Mouse (Mus musculus): ENCODE measurements around the gene Lekr1. TPM values are rescaled to one million over a fixed set of nuclear protein-coding genes. Genes with fewer than 3 reads are reported as not detected.
"Not testable (repeated sequence)": the region's sequence is repeated elsewhere in the genome, so short reads cannot be mapped to it uniquely, and the experiment has no call there.

The Lekr1 gene
- total RNA-seq, 2 experiments from 2014 or later, result 6.7 to 8.1 TPM

- no peak for DNase-seq (ENCODE audit: low spot score in 2 of 2)
Observed at GRCm38 (mm10) chr3:65764511-65765508, 98.8 kb downstream of the Lekr1 start.

- no peak for DNase-seq (ENCODE audit: low spot score in 2 of 2)
Observed at GRCm38 (mm10) chr3:65766387-65766786, 100.4 kb downstream of the Lekr1 start.

GRCm38 (mm10) chr3:65767202-65767862 is 101.3 kb downstream of the Lekr1 start:
- DNase-seq (ENCODE audit: low spot score in 2 of 2), result no peak

DNA sequence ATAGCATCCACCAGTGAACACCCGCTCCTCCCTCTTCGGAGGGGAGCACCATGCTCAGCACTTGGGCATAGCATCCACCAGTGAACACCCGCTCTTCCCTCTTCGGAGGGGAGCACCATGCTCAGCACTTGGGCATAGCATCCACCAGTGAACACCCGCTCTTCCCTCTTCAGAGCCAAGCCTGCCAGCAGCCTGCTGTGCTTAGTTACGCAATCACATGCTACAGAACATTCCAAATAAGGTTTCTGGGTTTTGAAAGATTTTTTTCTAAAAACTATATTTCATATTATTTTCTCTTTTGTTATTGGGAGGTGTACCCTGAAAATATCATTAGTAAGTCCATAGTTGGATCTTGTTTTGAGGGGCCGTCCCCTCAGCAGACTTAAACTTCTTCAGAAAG is 103.6 kb downstream of the Lekr1 start:
- DNase-seq (ENCODE audit: low spot score in 2 of 2), result not testable (repeated sequence)

DNA sequence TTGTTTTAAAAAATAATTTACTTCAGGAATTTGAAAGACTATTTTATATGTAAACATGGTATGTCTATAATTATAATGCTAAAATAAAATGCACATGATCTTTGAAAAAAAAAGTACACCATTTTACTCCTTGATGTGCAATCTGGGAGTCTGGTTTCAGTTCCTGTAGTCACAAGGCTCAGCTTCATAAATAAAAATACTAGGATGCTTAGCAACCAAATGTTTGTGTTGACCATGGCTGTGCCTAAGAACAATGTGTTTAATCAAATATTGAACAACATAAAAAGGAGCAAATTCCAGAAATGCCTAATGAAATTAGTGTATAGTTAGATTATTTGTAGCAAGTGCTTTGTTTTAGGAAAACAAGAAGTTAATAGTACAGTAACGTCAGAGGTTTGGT is 107.9 kb downstream of the Lekr1 start:
- no peak for DNase-seq (ENCODE audit: low spot score in 2 of 2)

DNA sequence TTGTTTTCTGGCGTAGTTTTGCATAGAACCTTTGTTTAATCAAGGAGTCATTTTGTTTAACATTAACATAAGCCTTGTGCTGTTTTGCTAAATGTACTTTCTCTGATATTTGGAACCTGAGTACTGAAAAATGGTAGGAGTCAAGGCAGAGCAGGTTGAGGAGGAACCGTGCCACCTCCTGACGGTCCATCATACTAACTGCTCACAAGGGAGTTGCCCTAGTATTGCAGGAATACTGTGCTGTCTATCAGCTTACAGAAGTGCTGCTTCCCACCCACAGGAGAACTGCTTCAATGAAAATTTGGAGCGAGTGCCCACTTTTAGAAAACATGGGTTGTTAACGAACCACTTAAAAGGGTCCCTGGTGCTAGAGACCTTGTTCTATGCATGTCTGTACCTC is 109.1 kb downstream of the Lekr1 start:
- DNase-seq (ENCODE audit: low spot score in 2 of 2), result no peak

DNA sequence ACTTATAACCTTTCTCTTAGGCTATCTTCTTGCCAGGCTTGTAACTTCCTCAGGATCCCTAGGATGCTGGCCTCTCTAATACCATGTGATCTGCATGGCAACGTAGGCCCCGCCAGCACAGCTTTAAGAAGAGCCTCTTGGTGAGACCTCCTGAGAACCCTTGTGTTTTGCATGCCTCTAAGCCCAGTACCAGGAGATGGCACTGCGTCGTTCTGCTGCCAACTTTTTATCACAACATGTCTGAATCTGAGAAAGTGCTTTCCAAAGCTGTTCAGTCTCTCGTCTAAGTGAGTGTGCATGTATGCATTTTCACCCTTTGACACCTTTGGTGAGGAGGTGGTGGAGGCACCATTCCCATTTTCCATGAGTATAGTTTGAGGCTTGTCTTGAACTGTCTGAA is 116.2 kb downstream of the Lekr1 start:
- DNase-seq (ENCODE audit: low spot score in 2 of 2), result no peak

DNA sequence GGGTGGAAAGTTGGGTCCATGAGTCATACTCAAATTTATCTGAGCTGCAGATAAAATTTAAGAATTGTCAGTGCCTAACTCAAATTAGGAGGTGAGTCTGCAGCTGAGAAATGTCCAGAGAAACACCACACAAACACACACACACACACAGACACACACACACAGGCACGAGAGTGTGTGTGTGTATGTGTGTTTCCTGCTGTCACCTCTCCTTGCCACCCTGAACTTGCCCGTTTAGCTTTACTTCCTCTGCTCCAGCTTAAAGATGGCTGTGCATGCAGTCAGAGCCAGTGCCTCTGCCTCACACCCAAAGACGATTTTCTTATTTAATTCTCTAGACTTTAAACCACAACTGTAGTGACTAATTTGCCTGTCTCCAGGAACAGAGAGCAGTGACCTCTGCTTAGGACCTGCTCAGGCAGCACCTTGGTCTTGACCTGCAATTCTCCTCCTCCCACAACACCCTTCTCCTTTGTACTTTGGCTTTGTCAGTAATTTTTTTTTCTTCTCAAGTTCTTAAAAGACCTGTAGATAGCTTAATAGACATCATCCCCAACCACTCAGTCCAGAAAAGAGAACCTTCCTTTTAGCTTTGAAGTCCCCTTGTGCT is 124.2 kb downstream of the Lekr1 start:
- DNase-seq (ENCODE audit: low spot score in 2 of 2), result no peak

- DNase-seq (ENCODE audit: low spot score in 2 of 2), result no peak
Observed at GRCm38 (mm10) chr3:65793561-65793960, 127.5 kb downstream of the Lekr1 start.

GRCm38 (mm10) chr3:65794711-65795110 is 128.7 kb downstream of the Lekr1 start:
- no peak for DNase-seq (ENCODE audit: low spot score in 2 of 2)

DNA sequence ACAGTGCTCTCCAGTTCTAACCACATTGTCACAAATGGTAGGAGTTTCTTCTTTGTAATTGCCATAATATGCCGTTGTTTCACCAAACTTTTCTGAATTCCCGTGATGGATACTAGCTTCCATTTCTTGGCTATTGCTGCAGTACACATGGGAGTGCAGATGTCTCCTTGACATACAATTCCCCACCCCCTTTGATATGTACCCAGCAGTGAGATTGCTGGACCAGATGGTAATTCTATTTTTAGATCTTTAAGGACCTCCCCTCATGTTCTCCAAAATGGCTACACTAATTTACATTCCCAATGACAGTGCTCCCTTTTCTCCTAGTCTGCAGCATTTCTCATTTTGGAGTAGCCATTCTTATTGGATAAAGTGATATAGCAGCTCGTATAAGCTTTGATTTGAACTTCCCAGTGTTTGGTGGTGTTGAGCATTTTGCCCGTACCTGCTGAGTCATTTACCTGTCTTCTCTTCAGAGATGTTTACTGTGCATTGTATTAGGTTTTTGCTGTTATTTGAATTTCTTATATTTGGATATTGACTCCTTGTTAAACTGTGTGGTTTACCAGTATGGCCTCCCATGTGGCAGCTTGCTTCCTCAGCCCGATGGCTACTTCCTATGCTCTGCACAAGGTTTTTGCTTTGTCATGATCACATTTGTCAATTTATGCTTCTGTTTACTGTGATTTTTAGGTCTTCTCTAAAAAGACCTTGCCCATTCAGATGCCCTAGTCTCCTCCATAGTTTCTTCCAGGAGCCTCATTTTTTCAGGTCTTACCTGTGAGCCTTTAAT is 131.5 kb downstream of the Lekr1 start:
- no peak for DNase-seq (ENCODE audit: low spot score in 2 of 2)

- no peak for DNase-seq (ENCODE audit: low spot score in 2 of 2)
Observed at GRCm38 (mm10) chr3:65800962-65801361, 134.9 kb downstream of the Lekr1 start.

- no peak for DNase-seq (ENCODE audit: low spot score in 2 of 2)
Observed at GRCm38 (mm10) chr3:65802185-65802584, 136.2 kb downstream of the Lekr1 start.

DNA sequence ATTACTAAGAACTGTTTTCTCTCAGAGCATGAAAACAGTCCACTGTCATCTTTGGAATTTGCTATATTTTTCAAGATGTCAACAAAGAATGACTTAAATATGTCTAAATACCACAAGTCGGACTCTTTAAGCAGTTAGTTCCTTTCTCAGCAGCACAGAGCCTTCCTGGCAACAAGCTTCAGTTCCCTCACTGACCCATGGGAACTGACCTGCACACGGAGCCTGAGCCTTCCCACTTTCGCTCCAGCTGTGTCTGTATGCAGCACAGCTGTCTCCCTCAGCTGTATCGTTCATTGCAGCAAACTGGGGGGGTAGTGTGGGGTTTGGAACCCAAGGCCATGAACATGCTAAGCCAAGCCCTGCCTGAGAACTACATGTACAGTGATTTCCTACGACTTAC is 136.8 kb downstream of the Lekr1 start:
- no peak for DNase-seq (ENCODE audit: low spot score in 2 of 2)

DNA sequence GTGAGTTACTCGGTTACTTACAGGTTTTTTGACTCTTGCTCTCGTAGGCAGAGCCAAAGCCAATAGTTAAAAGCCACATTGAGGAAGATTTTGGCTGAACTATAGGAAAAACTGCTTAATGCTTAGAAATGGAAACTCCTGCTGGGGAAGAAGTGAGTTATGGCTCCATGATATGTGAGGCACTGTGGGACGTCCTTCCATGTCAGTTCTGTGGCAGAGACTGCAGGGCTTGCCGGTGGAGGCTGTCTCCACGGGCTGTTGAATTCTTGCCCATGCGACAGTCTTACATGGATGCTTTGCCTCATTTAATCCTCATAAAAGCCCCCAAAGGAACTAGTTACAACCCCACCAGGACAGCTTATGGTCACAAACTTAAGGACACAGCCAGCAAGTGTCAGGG is 148.9 kb downstream of the Lekr1 start:
- DNase-seq (ENCODE audit: low spot score in 2 of 2), result no peak

DNA sequence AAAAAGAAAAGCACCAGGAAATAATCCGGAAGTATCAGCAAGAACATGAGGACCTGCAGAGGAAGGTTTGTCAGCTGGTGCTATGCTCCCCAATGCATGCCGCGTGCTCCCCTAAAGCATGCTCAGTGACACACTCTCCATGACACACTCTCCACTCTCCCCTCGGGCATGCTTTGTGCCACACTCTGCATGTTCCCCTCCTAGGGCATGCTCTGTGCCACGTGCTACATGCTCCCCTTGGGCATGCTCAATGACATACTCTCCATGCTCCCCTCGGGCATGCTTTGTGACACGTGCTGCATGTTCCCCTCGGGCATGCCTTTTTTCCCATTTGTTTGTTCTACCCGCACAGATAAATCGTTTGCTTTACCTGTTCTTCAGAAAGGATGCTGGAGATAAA is 150.0 kb downstream of the Lekr1 start:
- DNase-seq (ENCODE audit: low spot score in 2 of 2), result no peak

DNA sequence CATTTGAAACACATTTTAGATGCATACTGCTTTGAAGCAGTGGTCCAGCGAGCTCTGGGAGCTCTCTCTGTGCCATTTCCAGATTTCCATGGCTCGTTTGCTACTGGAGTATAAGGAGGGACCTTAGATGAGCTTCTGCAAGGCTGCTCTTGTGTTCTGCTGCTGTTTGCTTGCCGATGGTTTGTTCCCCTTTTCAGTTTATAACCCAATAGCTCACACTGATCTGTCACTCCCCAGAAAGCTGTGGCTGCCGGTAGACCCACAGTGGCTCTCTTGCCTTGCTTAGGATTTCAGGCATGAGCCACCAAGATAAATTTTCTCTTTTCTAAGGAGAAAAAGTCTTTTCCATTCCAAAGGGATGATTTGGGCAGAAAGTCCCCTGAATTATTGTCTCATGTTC is 152.6 kb downstream of the Lekr1 start:
- DNase-seq (ENCODE audit: low spot score in 2 of 2), result no peak

DNA sequence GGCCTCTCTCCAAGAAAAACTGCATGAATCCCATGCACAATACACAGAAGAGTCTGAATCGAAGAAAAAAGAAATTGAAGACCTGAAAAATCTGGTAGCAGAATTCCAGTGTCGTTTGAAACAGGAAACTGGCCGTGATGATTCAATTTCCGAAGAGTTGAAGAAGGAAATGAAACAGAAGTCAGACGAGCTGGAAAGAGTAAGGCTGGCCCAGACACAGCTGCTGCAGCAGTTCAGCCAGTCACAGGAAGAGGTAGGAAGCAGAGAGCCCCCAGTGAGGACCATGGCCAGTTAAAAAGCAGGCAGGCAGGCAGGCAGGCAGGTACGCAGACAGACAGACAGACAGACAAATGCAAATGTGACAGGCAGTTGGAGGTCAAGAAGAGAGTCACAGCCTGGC is 153.8 kb downstream of the Lekr1 start:
- no peak for DNase-seq (ENCODE audit: low spot score in 2 of 2)

DNA sequence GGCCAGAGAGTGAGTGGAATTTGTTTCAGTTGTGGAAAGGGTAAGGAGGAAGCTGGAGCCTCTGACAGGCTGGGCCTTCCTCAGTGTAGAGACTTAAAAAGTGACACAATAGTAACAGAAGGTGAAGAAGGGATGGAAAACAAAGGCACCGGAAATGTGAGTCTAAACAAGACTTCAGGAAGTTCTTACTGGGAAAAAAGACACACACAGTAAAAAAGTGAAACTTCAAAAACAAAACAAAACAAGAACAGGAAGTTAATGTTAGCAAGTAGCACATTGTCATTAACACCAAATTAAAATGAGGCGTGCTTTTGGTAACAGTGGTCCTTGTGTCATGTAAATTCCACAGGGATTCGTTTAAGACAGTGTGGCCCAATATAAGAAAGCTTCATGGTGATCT is 158.9 kb downstream of the Lekr1 start:
- no peak for DNase-seq (ENCODE audit: low spot score in 2 of 2)

GRCm38 (mm10) chr3:65826716-65827115 is 160.7 kb downstream of the Lekr1 start:
- DNase-seq (ENCODE audit: low spot score in 2 of 2), result no peak

DNA sequence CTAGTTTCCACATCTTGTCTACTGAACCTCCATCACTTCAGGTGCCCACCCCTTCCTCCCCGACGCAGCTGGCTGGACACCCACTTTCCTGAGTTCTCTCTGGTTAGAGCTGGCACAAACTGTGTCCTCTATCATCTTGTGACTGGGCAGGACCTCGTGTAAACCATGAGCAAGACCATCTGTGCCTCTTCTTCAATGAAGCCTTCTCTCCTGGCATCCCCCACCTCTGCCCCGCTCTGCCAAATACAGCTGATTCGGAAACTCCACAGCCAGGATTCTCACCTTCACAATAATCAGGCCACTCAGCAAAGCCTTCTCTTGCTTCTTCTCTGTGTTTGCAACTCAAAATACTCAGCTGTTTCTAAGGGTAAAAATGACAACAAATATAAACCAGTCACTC is 161.4 kb downstream of the Lekr1 start:
- DNase-seq (ENCODE audit: low spot score in 2 of 2), result no peak
